Mouse (Mus musculus): Measurements from ENCODE around the gene Lrit2.

- TF ChIP-seq CTCF (conservative IDR thresholded peaks at IDR 0.05; ENCODE audit: low read length) (no peak), NANOG (IDR thresholded peaks at IDR 0.05; ENCODE audit: borderline replicate concordance, low read length) (no peak), POU5F1 (IDR thresholded peaks at IDR 0.05; ENCODE audit: borderline replicate concordance, low read length) (no peak)
Measured at GRCm38 (mm10) chr14:37028555-37028954, 39.2 kb upstream of the Lrit2 start.
